Mouse (Mus musculus): ENCODE results near the gene Nsfl1c. TPM values are rescaled to one million over a fixed set of nuclear protein-coding genes. Genes with fewer than 3 reads are reported as not detected.
"Not testable (repeated sequence)": the region's sequence is repeated elsewhere in the genome, so short reads cannot be mapped to it uniquely, and the experiment has no call there.

The Nsfl1c gene
- 276 and 291 TPM in 2 replicates for polyA plus RNA-seq (2015; fragmentation: Nextera tagmentation; extraction: Ambion mirVana)

GRCm38 (mm10) chr2:151494035-151494803 lies at the start of gene Nsfl1c:
Gene Nsfl1c (plus strand): TSS chr2:151494182.
- Histone ChIP-seq H3K27ac (peak within 1 kb of the TSS; percentile 74), H3K9me3 (no peaks in the 10 kb centered on the region), H3K4me2 (peak within 1 kb of the TSS; percentile 85), H3K4me1 (replicated peaks) (peaks cover 34% of the 10 kb centered on the region), H3K4me3 (peak within 1 kb of the TSS; percentile 93), H3K9ac (peak within 1 kb of the TSS; percentile 93), H3K36me3 (peaks cover 19% of the 10 kb centered on the region), H3K27me3 (peaks cover 17% of the 10 kb centered on the region)
- under 1% methylated on average over 73 of the region's 73 CpGs for WGBS
- peak; percentile 100 for ATAC-seq (ENCODE audit: low FRiP score)

DNA sequence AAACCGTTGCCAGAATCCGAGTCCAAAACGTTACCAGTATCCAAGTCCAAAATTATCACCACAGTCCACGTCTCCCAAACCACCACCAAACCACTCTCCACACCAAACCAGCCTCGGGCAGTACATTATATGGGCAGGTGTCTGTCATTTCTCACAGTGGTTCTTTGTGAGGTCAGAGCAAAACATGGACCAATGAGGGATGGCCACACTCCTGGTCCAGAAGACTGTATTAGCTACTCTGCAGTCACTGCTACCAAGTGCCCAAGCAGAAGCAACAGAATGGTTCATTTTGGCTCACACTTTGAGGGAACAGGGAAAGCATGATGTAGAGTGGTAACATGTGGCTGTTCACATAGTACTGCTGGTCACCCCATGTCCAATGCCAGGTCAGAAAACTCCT lies 17.9 kb upstream of the Nsfl1c start, which contains the start of gene 4921509C19Rik:
4921509C19Rik (minus strand) TSS at position 101 of the 400 bp plus-strand sequence.
- not testable (repeated sequence) for H3K27me3 ChIP-seq; H3K9ac ChIP-seq; H3K9me3 ChIP-seq; ATAC-seq (ENCODE audit: low FRiP score); H3K4me1 ChIP-seq (replicated peaks); H3K4me3 ChIP-seq; H3K36me3 ChIP-seq; H3K4me2 ChIP-seq; H3K27ac ChIP-seq
- WGBS: 97% methylated on average over 5 of the region's 5 CpGs

DNA sequence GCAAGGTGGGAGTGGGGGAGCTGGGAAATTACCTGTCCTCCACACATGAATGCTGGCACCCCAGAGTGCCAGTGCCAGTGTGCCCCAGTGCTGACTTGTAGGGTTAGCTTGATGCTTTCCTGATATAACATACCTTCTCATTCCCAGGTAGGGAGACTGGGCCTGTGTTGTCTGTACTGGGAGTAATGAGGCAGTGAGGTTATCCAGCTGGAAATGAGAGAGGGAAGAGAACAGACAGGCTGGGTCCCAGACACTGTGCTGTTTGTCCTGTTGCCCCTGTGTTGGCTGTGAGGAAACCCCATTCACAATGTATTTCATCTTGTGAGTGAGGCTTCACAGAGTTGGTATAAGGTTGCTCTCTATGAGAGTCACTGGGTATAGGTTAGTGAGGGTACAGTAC lies 7.5 kb upstream of the Nsfl1c start:
- Histone ChIP-seq H3K27ac (no peak overlapping the region), H3K9ac (no peak overlapping the region), H3K36me3 (no peaks in the 10 kb centered on the region), H3K4me2 (no peak overlapping the region), H3K4me1 (replicated peaks) (no peaks in the 10 kb centered on the region), H3K4me3 (no peak overlapping the region), H3K27me3 (peaks cover 19% of the 10 kb centered on the region), H3K9me3 (no peaks in the 10 kb centered on the region)
- no peak for ATAC-seq (ENCODE audit: low FRiP score)

GRCm38 (mm10) chr2:151498358-151498757 lies 4.4 kb downstream of the Nsfl1c start:
- ATAC-seq (ENCODE audit: low FRiP score): no peak
- Histone ChIP-seq H3K9ac (no peak overlapping the region; the same call in 1 of the 2 replicates), H3K4me1 (replicated peaks) (peaks cover 34% of the 10 kb centered on the region), H3K4me2 (no peak overlapping the region), H3K27me3 (no peaks in the 10 kb centered on the region), H3K4me3 (no peak overlapping the region), H3K36me3 (peaks cover 55% of the 10 kb centered on the region), H3K27ac (no peak overlapping the region), H3K9me3 (no peaks in the 10 kb centered on the region)
- 48% methylated on average over 3 of the region's 3 CpGs for WGBS

- Histone ChIP-seq H3K4me3 (no peak overlapping the region), H3K36me3 (peaks cover 76% of the 10 kb centered on the region), H3K27me3 (no peaks in the 10 kb centered on the region), H3K9ac (no peak overlapping the region), H3K27ac (no peak overlapping the region), H3K4me1 (replicated peaks) (peaks cover 25% of the 10 kb centered on the region), H3K4me2 (no peak overlapping the region), H3K9me3 (no peaks in the 10 kb centered on the region)
- no peak for ATAC-seq (ENCODE audit: low FRiP score)
- WGBS: 97% methylated on average over 6 of the region's 6 CpGs
These were observed 6.5 kb downstream of the Nsfl1c start for GRCm38 (mm10) chr2:151500442-151501007.

DNA sequence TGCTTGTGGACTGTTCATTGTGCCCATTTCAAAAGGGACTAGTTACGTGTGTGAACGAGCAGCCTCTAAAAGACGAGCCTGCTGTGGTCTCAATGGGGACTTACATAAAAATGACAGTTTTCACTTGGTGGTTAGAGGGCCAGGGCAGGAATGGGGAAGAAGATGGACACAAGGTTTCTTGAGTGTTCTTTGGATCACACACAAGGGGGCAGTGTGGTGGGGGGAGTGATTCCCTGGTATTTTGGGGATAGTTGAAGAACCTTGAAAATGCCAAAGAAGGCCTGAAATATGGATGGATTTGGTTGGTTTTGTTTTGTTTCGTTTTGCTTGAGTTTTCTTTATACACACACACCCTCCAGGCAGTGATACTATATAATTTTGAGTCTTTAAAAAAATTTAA lies 10.2 kb downstream of the Nsfl1c start:
- no peak for ATAC-seq (ENCODE audit: low FRiP score)
- H3K36me3 ChIP-seq: peaks cover 91% of the 10 kb centered on the region
- H3K9ac ChIP-seq: no peak overlapping the region
- H3K27me3 ChIP-seq: no peaks in the 10 kb centered on the region
- H3K4me3 ChIP-seq: no peak overlapping the region
- no peaks in the 10 kb centered on the region for H3K4me1 ChIP-seq (replicated peaks)
- WGBS: 82% methylated on average over 4 of the region's 4 CpGs
- no peak overlapping the region for H3K27ac ChIP-seq
- no peak overlapping the region for H3K4me2 ChIP-seq
- H3K9me3 ChIP-seq: no peaks in the 10 kb centered on the region

DNA sequence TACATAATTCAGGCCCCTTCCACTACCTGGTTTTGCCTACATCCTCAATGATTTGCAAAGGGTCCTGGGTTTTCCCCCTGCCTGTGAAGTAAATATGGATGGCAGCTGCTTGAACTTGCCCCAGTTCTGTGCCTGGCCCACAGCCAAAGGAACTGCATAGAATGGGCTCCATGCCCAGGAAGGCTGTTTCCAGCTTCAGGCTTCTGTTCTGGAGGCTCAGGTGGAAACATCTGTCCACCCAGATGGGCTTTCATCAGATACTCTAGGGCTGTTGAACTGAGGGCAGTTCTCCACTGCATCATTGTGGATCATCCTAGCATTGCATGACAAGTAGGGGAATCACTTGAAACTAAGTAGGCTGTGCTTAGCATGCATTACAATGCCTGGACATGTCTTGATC lies 18.2 kb downstream of the Nsfl1c start:
- no peak overlapping the region for H3K4me2 ChIP-seq
- no peak overlapping the region for H3K9ac ChIP-seq
- 0 out of 2 replicates have a peak overlapping the region, but pooled peaks have one; percentile 18 for H3K27ac ChIP-seq
- no peak overlapping the region for H3K4me3 ChIP-seq
- H3K36me3 ChIP-seq: peaks cover 93% of the 10 kb centered on the region
- no peaks in the 10 kb centered on the region for H3K9me3 ChIP-seq
- no peaks in the 10 kb centered on the region for H3K27me3 ChIP-seq
- ATAC-seq (ENCODE audit: low FRiP score): peak; percentile 67; the same call in 1 of the 2 replicates
- H3K4me1 ChIP-seq (replicated peaks): no peaks in the 10 kb centered on the region; the same call in 1 of the 2 replicates

GRCm38 (mm10) chr2:151513525-151514285 lies 19.7 kb downstream of the Nsfl1c start:
- Histone ChIP-seq H3K36me3 (peaks cover 84% of the 10 kb centered on the region), H3K4me2 (no peak overlapping the region), H3K27me3 (no peaks in the 10 kb centered on the region), H3K9me3 (no peaks in the 10 kb centered on the region), H3K4me3 (no peak overlapping the region), H3K9ac (no peak overlapping the region), H3K4me1 (replicated peaks) (no peaks in the 10 kb centered on the region; the same call in 1 of the 2 replicates), H3K27ac (no peak overlapping the region)
- ATAC-seq (ENCODE audit: low FRiP score): no peak
- 87% methylated on average over 3 of the region's 3 CpGs for WGBS

DNA sequence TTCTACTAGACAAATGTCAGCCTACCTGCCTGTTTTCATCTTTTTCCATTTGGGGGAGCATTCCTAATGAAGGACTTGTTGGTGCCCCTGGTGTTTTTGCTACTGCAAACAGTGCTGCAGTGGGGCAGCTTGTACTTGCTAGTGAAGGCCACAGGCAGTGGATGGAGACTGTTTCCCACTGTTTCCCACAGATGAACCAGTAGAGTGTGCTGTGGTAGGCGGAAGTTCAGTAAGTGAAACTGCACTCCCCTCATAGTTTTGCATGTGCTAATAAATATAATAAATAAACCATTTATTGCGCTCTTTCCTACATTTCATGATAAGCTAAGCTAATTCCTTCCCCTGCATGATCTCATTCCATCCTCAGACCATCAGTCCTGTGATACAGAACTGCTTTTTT lies 25.0 kb downstream of the Nsfl1c start:
- no peak overlapping the region for H3K27ac ChIP-seq
- peaks cover 60% of the 10 kb centered on the region for H3K36me3 ChIP-seq
- no peak overlapping the region for H3K9ac ChIP-seq
- no peak overlapping the region for H3K4me3 ChIP-seq
- 100% methylated on average over 2 of the region's 2 CpGs for WGBS
- H3K4me2 ChIP-seq: no peak overlapping the region
- H3K27me3 ChIP-seq: no peaks in the 10 kb centered on the region
- ATAC-seq (ENCODE audit: low FRiP score): no peak
- no peaks in the 10 kb centered on the region for H3K9me3 ChIP-seq
- H3K4me1 ChIP-seq (replicated peaks): no peaks in the 10 kb centered on the region

DNA sequence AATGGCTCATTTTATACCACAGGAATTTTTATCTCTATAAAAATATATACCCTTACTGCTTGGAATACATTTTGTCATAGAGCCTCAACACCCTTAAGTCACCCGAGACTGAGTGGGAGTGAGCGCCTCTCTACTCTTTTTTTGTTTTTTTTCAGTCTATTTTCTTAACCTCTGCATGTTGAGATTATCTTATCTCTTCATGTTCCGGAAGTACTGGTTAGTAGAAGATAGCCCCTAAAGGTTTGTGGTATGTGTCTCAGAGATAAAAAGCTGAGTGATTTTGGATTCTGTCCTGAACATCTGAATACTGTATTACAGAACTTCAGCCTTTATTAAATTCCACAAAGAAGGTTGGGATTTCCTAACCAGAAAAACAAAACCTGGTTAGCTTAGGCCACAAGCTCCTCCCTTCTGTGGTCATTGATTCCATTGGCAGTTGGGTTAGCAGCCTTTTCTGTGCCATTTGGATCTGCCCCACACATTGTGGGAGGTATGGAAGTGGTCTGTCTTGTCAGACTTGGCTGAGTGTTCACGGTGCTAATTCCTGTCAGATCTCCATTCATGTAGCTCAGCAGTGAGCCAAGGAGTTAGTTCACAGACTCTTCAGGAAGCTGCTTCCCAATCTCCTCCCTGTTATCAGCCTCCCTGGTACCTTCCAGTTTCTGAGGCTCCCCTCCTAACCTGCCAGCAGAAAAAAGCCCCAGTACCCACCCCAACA lies 30.5 kb downstream of the Nsfl1c start:
- H3K9me3 ChIP-seq: no peaks in the 10 kb centered on the region
- no peak overlapping the region for H3K4me3 ChIP-seq
- no peak overlapping the region for H3K4me2 ChIP-seq
- no peak for ATAC-seq (ENCODE audit: low FRiP score)
- 78% methylated on average over 4 of the region's 4 CpGs for WGBS
- H3K4me1 ChIP-seq (replicated peaks): no peaks in the 10 kb centered on the region
- no peak overlapping the region for H3K27ac ChIP-seq
- no peaks in the 10 kb centered on the region for H3K27me3 ChIP-seq
- no peak overlapping the region for H3K9ac ChIP-seq
- H3K36me3 ChIP-seq: peaks cover 34% of the 10 kb centered on the region

GRCm38 (mm10) chr2:151525520-151525919 lies 31.5 kb downstream of the Nsfl1c start:
- ATAC-seq (ENCODE audit: low FRiP score): no peak
- Histone ChIP-seq H3K9ac (no peak overlapping the region), H3K4me2 (no peak overlapping the region), H3K9me3 (no peaks in the 10 kb centered on the region), H3K4me3 (no peak overlapping the region), H3K4me1 (replicated peaks) (no peaks in the 10 kb centered on the region), H3K27me3 (no peaks in the 10 kb centered on the region), H3K36me3 (peaks cover 23% of the 10 kb centered on the region), H3K27ac (no peak overlapping the region)
- 78% methylated on average over 2 of the region's 2 CpGs for WGBS

- Histone ChIP-seq H3K9me3 (no peaks in the 10 kb centered on the region), H3K27ac (no peak overlapping the region), H3K4me2 (no peak overlapping the region), H3K27me3 (no peaks in the 10 kb centered on the region), H3K9ac (no peak overlapping the region), H3K36me3 (peaks cover 12% of the 10 kb centered on the region), H3K4me3 (no peak overlapping the region), H3K4me1 (replicated peaks) (no peaks in the 10 kb centered on the region)
- ATAC-seq (ENCODE audit: low FRiP score): no peak
- 93% methylated on average over 1 of the region's 1 CpGs for WGBS
These were observed 34.1 kb downstream of the Nsfl1c start for GRCm38 (mm10) chr2:151528066-151528465.
